Mouse (Mus musculus): ENCODE results near the gene Gm11444.

DNA sequence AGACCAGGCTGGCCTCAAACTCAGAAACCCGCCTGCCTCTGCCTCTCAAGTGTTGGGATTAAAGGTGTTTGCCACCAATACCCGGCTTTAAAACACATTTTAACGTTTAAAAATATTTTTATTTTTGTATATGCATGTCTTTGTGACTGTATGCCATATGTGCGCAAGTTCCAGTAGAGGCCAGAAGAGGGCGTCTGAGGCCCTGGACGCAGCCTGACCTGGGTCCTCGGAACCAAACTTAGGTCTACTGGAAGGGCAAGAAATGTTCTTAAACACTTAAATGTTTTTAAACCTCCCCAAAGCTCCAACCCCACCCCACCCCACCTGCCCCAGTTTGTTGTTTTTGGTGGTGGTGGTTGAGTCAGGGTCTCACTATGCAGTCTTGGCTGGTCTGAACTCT lies 14.2 kb upstream of the Gm11444 start:
- TF ChIP-seq CTCF (IDR thresholded peaks at IDR 0.05; ENCODE audit: low read depth, low read length) (peak; percentile 81), EP300 (IDR thresholded peaks at IDR 0.05; ENCODE audit: insufficient read depth, low read depth, low read length) (no peak), POLR2A (IDR thresholded peaks at IDR 0.05; ENCODE audit: insufficient read depth, low read length) (no peak)

Measured in ES-Bruce4 (cell line).